Mouse (Mus musculus) C2C12 (cell line): Measurements from ENCODE around the gene Tspan2.

Experiments
- CEBPB ChIP-seq: IDR thresholded peaks from one replicate; pipeline ENCODE4 v1.6.1; 2011; ENCODE audit warnings: low read depth, mild to moderate bottlenecking, control low read depth, moderate library complexity
- CTCF ChIP-seq: IDR thresholded peaks from one replicate; pipeline ENCODE4 v1.5.1; 2011; ENCODE audit not compliant: control insufficient read depth, insufficient read depth, insufficient read length
- FOSL1 ChIP-seq: IDR thresholded peaks from one replicate; pipeline ENCODE4 v1.8.0; 2011; ENCODE audit warnings: mild to moderate bottlenecking, low read length; ENCODE audit not compliant: poor library complexity, insufficient read depth, severe bottlenecking
- MAX ChIP-seq: IDR thresholded peaks from one replicate; pipeline ENCODE4 v1.6.1; 2011; ENCODE audit warnings: mild to moderate bottlenecking, control low read depth
- MYOD1 ChIP-seq: IDR thresholded peaks from one replicate; pipeline ENCODE4 v1.6.1; 2011; ENCODE audit warnings: low read depth; ENCODE audit not compliant: control insufficient read depth, insufficient read length
- MYOG ChIP-seq: IDR thresholded peaks from one replicate; pipeline ENCODE4 v1.6.1; 2011; ENCODE audit not compliant: control insufficient read depth, insufficient read length; ENCODE audit errors: extremely low read depth
- USF1 ChIP-seq: IDR thresholded peaks from one replicate; pipeline ENCODE4 v1.6.1; 2011; ENCODE audit warnings: low read depth, mild to moderate bottlenecking, control low read depth, moderate library complexity

DNA sequence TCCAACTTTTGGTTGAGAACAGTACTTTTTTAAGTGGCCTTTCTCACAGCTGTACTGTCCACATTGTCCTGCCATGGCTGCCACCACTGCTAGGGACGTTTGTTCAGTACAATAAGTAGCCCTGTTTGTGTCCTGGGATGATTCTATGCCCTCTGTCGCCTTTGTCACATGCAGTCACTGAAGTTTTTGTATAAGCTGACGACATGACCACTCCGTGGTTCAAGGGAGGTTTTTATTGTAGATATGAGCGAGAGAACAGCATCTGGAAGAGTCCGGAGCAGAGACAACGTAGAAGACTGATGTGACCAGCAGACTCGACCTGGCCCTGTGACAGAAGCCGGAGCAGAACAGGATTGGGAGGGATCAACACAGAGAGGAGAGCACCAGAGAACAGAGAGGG, 25.7 kb upstream of the Tspan2 start:
- TF ChIP-seq CTCF: no peak
- no peak for TF ChIP-seq CEBPB
- no peak for TF ChIP-seq MAX
- no peak for TF ChIP-seq USF1
- TF ChIP-seq MYOG: no peak
- no peak for TF ChIP-seq MYOD1
- no peak for TF ChIP-seq FOSL1
